8 mouse cellular contexts compared by ENCODE assay signal in the genomic region with DNA sequence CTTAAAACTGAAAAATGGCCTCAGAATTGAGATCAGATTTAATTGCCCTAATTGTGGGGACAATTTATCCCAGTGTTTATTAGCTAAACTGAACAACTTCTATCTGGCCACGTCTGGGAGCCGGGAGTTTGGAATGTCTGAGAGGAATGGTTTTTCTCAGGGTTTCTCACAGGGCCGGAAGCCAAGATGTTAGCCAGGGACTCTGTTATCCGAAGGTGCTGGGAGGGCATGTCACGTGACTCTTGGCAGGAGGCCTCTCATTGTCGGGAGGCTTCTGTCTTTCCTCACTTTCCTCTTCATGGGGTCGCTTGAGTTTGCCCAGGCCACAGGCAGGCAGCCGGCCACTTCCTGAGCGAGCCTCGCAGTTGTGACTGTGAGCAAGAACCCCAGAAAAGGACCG. TPM values are rescaled to one million over a fixed set of nuclear protein-coding genes. Genes with fewer than 3 reads are reported as not detected.
DNase-seq lines count a peak whose midpoint lies in the region; ATAC-seq lines count a peak whose summit lies in the region.

No protein-coding gene starts in this region.

- H3K9me3 ChIP-seq in forebrain, embryonic 13.5 days (replicated peaks), result no peaks in the 10 kb centered on the region
- no peaks in the 10 kb centered on the region for H3K9me3 ChIP-seq in intestine, embryonic 16.5 days (ENCODE audit: control insufficient read depth, low read length)

- no peaks in the 10 kb centered on the region for H3K36me3 ChIP-seq in forebrain, embryonic 13.5 days (ENCODE audit: poor library complexity, severe bottlenecking)
- H3K36me3 ChIP-seq in intestine, embryonic 16.5 days (ENCODE audit: control insufficient read depth, insufficient read depth, low read length), result no peaks in the 10 kb centered on the region

- peak; percentile 97 for DNase-seq in heart, adult 11 months
- no peak for DNase-seq in heart, postnatal 25 days (ENCODE audit: low spot score)
- DNase-seq in lung, postnatal 4 days, result peak; percentile 43 to 53
- DNase-seq in frontal cortex, postnatal 25 days (ENCODE audit: low spot score in 2 of 2), result no peak
- no peak for DNase-seq in adrenal gland, adult 2 months

- H3K4me2 ChIP-seq in forebrain, embryonic 13.5 days, result peak overlapping the region; percentile 16
- H3K4me2 ChIP-seq in intestine, embryonic 16.5 days (ENCODE audit: low read depth, low read length), result peak overlapping the region; percentile 8; the same call in 1 of the 2 replicates

- peak overlapping the region; percentile 65 for H3K27ac ChIP-seq in forebrain, embryonic 13.5 days
- H3K27ac ChIP-seq in intestine, embryonic 16.5 days (ENCODE audit: low read length), result peak overlapping the region; percentile 33; the same call in 1 of the 2 replicates

- intact Hi-C loops in heart, postnatal 25 days (cut with DNase I), result no loop called here

- WGBS in forebrain, embryonic 13.5 days, result 4% methylated on average over 11 of the region's 11 CpGs
- WGBS in intestine, embryonic 16.5 days, result 20% methylated on average over 11 of the region's 11 CpGs

- no peak overlapping the region for H3K4me3 ChIP-seq in forebrain, embryonic 13.5 days
- H3K4me3 ChIP-seq in intestine, embryonic 16.5 days (ENCODE audit: low read length), result no peak overlapping the region

- no peak overlapping the region for H3K9ac ChIP-seq in forebrain, embryonic 13.5 days
- no peak overlapping the region for H3K9ac ChIP-seq in intestine, embryonic 16.5 days (ENCODE audit: low read depth, low read length)

- peak; percentile 52 for ATAC-seq in forebrain, embryonic 13.5 days
- ATAC-seq in intestine, embryonic 16.5 days, result peak; percentile 77
- no peak for ATAC-seq in frontal cortex, adult (ENCODE audit: low TSS enrichment)

- no peaks in the 10 kb centered on the region for H3K27me3 ChIP-seq in forebrain, embryonic 13.5 days
- no peaks in the 10 kb centered on the region for H3K27me3 ChIP-seq in intestine, embryonic 16.5 days (replicated peaks; ENCODE audit: control insufficient read depth, insufficient read depth, low read length)

- peaks cover 37% of the 10 kb centered on the region for H3K4me1 ChIP-seq in forebrain, embryonic 13.5 days
- peaks cover 8% of the 10 kb centered on the region; the same call in 1 of the 2 replicates for H3K4me1 ChIP-seq in intestine, embryonic 16.5 days (ENCODE audit: control insufficient read depth, insufficient read depth, low read length)

RNA-seq across cellular contexts. Expression of a gene that starts 31.7 kb away (rescaled TPM):
- 10 to 100 TPM; 27.9 to 31.2 TPM for total RNA-seq in heart, postnatal 25 days (2021)
- 49.0 and 56.6 TPM in 2 replicates for polyA plus RNA-seq in forebrain, embryonic 13.5 days (2015; fragmentation: Nextera tagmentation; extraction: Ambion mirVana)
- polyA plus RNA-seq in intestine, embryonic 16.5 days (2015; fragmentation: Nextera tagmentation; extraction: Ambion mirVana), result 46.0 and 47.6 TPM in 2 replicates
- total RNA-seq in adrenal gland, adult 2 months (2021), result 10 to 100 TPM; 28.2 to 39.5 TPM
- polyA plus RNA-seq in adrenal gland, adult 2 months (2012; rRNA removed), result 31.5 and 35.7 TPM in 2 replicates

Comparison
In these comparisons a context has a peak if more than half of its experiments do, and no peak if none do; other contexts are left out.
1. DNase-seq: peak in heart, adult 11 months (single experiment) and lung, postnatal 4 days (2 of 2); none in heart, postnatal 25 days (single experiment), frontal cortex, postnatal 25 days (0 of 2) and adrenal gland, adult 2 months (single experiment).